Mouse (Mus musculus) embryonic stem cell, embryonic (primary cell): Measurements from ENCODE around the gene Chia1.
"Not testable (repeated sequence)": the region's sequence is repeated elsewhere in the genome, so short reads cannot be mapped to it uniquely, and the experiment has no call there.

Experiments
- CTCF ChIA-PET, 4 experiments: fragments of 300-600 bp in 2 of 4; fragments of 350-600 bp in 2 of 4; sonication (Branson Sonifier 250); formaldehyde crosslinking; loops; one replicate each; lab custom pipeline; 2022; ENCODE audit warnings: inconsistent platforms in 2 of 4; lab: Charles Lee
- POLR2A ChIA-PET, 4 experiments: fragments of 300-600 bp in 2 of 4; fragments of 350-600 bp in 2 of 4; sonication (Branson Sonifier 250); formaldehyde crosslinking; loops; one replicate each; lab custom pipeline; 2022; ENCODE audit warnings: antibody characterized with exemption in 4 of 4, inconsistent platforms in 1 of 4; lab: Charles Lee

Gene Chia1

GRCm38 (mm10) chr3:106112929-106113328 lies at the start of gene Chia1:
TSS of gene Chia1 (plus strand) at chr3:106113229.
- CTCF ChIA-PET: no interaction called here
- POLR2A ChIA-PET: no interaction called here

GRCm38 (mm10) chr3:106067707-106068106 lies 45.3 kb upstream of the Chia1 start:
- CTCF ChIA-PET: interaction anchor here (0.5 to 1.1 kb wide), 14 partner anchors 11 to 1204 kb away, joined by 3 to 9 read pairs (median 4); no protein-coding TSS in a partner anchor
- POLR2A ChIA-PET: not testable (repeated sequence)

GRCm38 (mm10) chr3:106070994-106071393 lies 42.0 kb upstream of the Chia1 start:
- POLR2A ChIA-PET: no interaction called here
- CTCF ChIA-PET: no interaction called here

GRCm38 (mm10) chr3:106074824-106075223 lies 38.2 kb upstream of the Chia1 start:
- ChIA-PET POLR2A (no interaction called here), CTCF (no interaction called here)

GRCm38 (mm10) chr3:106126999-106127398 lies 14.0 kb downstream of the Chia1 start:
- CTCF ChIA-PET: no interaction called here
- POLR2A ChIA-PET: no interaction called here

GRCm38 (mm10) chr3:106128807-106129493 lies 15.9 kb downstream of the Chia1 start:
- ChIA-PET POLR2A (no interaction called here), CTCF (no interaction called here)

GRCm38 (mm10) chr3:106131690-106132089 lies 18.7 kb downstream of the Chia1 start:
- CTCF ChIA-PET: interaction anchor here in 1 of 4 experiments (0.7 kb wide), 1 partner anchor 578 kb away, joined by 6 read pairs; no protein-coding TSS in a partner anchor
- POLR2A ChIA-PET: no interaction called here

GRCm38 (mm10) chr3:106144081-106144480 lies 31.1 kb downstream of the Chia1 start:
- POLR2A ChIA-PET: no interaction called here

GRCm38 (mm10) chr3:106154413-106154812 lies 41.4 kb downstream of the Chia1 start:
- ChIA-PET CTCF (no interaction called here), POLR2A (no interaction called here)

More at GRCm38 (mm10) chr3:106144081-106144480, 31.1 kb downstream of the Chia1 start:
- CTCF ChIA-PET: no interaction called here

GRCm38 (mm10) chr3:106167464-106167863 lies 54.4 kb downstream of the Chia1 start, which contains the start of gene Chil3:
TSS of gene Chil3 (minus strand) at chr3:106167564.
- CTCF ChIA-PET: no interaction called here
- POLR2A ChIA-PET: no interaction called here

- CTCF ChIA-PET: no interaction called here
- POLR2A ChIA-PET: interaction anchor here in 1 of 4 experiments (1.0 kb wide), 1 partner anchor 12 kb away, joined by 3 read pairs; no protein-coding TSS in a partner anchor
Observed at GRCm38 (mm10) chr3:106170522-106171053, 57.6 kb downstream of the Chia1 start.

GRCm38 (mm10) chr3:106171135-106171731 lies 58.2 kb downstream of the Chia1 start:
- ChIA-PET POLR2A (interaction anchor here in 1 of 4 experiments (1.0 kb wide), 1 partner anchor 12 kb away, joined by 3 read pairs; no protein-coding TSS in a partner anchor), CTCF (no interaction called here)

GRCm38 (mm10) chr3:106172506-106172905 lies 59.5 kb downstream of the Chia1 start:
- POLR2A ChIA-PET, CTCF ChIA-PET: not testable (repeated sequence)

- POLR2A ChIA-PET, CTCF ChIA-PET: not testable (repeated sequence)
Observed at GRCm38 (mm10) chr3:106174971-106175370, 61.9 kb downstream of the Chia1 start.

- ChIA-PET POLR2A (no interaction called here), CTCF (no interaction called here)
Observed at GRCm38 (mm10) chr3:106177509-106178189, 64.6 kb downstream of the Chia1 start.
